Mouse (Mus musculus): ENCODE results near the gene Smim12. TPM values are rescaled to one million over a fixed set of nuclear protein-coding genes. Genes with fewer than 3 reads are reported as not detected.

Smim12 gene
- 10 to 100 TPM; 42.1 to 43.4 TPM for polyA plus RNA-seq (2017; shearing (Covaris generic))

DNA sequence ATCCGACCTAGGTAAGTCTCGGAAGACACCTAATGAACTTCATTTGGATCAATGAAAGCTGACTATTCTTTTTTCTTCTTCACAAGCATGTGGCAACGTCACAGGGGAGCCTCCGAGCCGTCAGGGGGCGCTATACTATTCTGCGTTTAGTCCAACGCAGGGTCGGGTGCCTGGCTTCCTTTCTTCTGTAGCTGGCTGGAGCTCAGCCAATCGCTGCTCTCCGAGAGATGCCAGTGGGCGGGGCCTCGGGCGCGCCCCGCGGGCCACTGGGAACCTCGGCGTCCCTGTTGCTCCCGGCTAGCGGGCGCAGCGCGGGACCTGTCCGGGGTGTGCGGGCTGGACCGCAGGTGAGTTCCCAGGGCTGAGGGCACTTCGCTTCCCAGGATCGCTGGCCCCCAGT is at the start of gene Smim12:
TSS of gene Smim12 (plus strand) at position 233 of the 400 bp plus-strand sequence.
- peak; percentile 98 for ATAC-seq

DNA sequence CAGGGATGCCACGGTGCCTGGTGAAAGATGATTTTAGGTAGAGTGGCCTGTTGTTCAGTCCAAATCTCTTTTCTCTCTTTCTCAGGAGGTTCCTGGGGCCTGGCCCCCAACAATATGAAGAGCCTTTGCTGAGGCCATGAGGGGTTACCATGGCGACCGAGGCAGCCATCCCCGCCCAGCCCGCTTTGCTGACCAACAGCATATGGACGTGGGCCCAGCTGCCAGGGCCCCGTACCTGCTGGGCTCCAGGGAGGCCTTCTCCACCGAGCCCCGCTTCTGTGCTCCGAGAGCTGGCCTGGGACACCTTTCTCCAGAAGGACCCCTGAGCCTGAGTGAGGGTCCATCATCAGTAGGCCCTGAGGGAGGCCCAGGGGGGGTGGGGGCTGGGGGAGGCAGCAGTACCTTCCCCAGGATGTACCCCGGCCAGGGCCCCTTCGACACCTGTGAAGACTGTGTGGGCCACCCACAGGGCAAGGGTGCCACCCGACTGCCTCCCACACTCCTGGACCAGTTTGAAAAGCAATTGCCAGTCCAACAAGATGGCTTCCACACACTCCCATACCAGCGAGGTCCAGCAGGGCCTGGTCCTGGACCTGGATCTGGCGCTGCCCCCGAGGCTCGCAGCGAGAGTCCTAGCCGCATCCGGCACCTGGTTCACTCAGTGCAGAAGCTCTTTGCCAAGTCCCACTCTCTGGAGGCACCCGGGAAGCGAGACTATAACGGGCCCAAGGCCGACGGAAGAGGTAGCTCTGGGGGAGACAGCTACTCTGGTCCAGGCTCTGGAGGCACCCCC is 48.9 kb upstream of the Smim12 start:
- ATAC-seq: no peak

DNA sequence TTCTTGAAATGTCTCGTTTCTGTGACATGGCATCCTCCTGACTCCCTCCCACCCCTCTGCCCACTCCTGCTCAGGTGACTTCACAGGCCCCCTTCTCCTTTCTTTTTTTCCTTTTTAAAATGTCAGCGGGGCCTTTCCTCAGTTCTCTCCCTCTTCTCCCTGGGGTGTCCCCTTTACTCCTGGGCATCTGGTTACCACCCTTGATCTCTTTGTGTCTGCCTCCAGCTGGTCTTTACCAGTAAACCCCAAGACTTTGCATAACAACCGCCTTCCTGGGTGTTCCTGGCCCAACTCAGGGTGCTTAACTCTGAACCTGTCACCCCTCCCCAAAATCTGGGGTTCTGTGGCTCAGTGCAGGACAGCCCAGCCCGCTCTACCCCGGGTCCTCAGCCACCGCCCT is 45.0 kb upstream of the Smim12 start:
- ATAC-seq: no peak

GRCm38 (mm10) chr4:127199406-127199805 is 44.2 kb upstream of the Smim12 start:
- ATAC-seq: no peak

GRCm38 (mm10) chr4:127200164-127200722 is 43.3 kb upstream of the Smim12 start:
- no peak for ATAC-seq

GRCm38 (mm10) chr4:127200769-127201617 is 42.6 kb upstream of the Smim12 start:
- ATAC-seq: no peak

DNA sequence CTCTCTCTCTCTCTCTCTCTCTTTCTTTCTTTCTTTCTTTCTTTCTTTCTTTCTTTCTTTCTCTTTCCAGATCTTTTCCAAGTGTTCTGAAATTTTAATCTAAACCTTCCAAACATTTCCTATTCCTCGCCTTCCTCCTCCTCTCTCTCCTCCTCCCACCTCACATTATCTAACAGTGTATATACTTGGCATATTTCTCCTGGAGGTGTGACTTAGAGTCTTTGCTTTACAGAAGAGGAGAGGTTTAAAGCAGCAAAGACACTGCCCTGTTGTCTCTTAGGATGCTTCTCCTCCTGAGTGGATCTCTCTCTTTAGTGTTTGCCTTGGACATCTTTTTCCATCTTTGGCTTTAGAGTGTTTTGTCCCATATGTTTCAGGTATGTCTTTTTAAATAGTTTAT is 40.5 kb upstream of the Smim12 start:
- ATAC-seq: no peak

DNA sequence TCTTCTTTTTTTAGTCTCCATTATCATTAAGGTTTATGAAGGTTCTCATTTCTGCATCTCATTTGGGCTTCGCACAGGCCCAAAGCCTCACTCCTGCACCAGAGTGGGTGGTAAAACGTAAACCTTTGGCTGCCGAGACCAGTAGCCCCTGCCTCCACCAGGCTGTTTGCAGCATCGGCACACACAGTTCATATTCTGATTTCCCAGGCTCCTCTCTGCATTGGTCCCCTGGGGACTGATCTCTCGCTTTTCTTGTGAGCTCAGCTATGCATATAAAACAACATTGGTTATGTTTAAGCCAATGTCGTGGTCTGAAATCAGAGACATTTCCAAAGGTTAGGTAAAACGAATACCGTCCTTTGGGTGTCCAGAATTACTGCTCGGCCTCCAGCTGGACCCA is 32.3 kb upstream of the Smim12 start:
- ATAC-seq: no peak

GRCm38 (mm10) chr4:127214510-127214909 is 29.1 kb upstream of the Smim12 start:
- no peak for ATAC-seq

GRCm38 (mm10) chr4:127215103-127215502 is 28.5 kb upstream of the Smim12 start:
- no peak for ATAC-seq

DNA sequence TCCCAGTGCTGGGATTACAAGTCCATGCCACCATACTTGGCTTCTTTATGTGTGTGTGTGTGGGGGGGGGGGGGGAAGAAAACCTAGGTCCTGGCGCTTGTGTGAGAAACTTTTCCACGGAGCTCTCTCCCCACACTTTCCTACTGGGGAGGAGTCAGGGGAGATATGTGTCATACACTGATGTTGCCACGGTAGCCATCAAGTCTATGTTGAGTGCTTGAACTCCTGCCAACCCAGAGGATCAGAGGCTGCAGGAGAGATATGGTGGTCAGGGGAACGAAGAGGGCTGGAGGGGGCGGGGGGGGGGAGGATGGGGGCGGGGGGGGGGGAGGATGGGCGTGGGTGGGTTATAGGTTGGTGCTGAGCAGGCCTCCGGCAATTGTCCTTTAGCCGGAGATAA is 27.8 kb upstream of the Smim12 start:
- ATAC-seq: no peak

GRCm38 (mm10) chr4:127216251-127216651 is 27.3 kb upstream of the Smim12 start:
- ATAC-seq: no peak

- ATAC-seq: no peak
Measured at GRCm38 (mm10) chr4:127217048-127217447, 26.5 kb upstream of the Smim12 start.

- no peak for ATAC-seq
Measured at GRCm38 (mm10) chr4:127223291-127223690, 20.3 kb upstream of the Smim12 start.

- ATAC-seq: no peak
Measured at GRCm38 (mm10) chr4:127223755-127224154, 19.8 kb upstream of the Smim12 start.

DNA sequence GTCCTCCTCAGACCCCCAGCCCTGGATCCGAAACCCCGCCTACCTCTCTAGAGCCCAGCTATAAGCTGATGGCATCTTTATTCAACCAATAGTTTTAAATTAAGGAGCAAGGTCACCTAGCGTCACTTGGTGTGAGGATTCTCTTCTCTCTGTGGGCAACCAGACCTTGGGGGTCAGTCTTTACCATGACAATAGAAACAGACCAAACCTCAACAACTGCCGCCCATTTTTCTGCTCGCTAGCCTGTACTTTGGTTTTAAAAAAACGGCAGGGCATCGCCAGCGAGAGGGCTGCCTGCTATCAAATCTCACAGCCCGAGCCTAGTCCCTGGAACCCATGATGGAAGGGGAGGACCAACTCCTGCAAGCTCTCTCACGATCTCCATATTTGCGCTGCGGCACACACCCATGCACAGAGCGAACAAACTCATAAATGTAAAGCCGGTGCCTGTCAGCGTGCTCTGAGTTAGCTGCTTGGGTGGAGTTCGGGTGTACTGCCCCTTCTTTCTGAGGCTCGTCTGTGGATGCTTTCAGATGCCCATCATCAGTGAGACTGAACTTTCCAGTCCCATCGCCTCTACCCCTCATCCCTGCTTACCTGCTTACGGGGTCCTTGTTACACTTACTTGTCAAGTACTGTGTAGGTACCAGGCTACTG is 19.0 kb upstream of the Smim12 start:
- no peak for ATAC-seq

DNA sequence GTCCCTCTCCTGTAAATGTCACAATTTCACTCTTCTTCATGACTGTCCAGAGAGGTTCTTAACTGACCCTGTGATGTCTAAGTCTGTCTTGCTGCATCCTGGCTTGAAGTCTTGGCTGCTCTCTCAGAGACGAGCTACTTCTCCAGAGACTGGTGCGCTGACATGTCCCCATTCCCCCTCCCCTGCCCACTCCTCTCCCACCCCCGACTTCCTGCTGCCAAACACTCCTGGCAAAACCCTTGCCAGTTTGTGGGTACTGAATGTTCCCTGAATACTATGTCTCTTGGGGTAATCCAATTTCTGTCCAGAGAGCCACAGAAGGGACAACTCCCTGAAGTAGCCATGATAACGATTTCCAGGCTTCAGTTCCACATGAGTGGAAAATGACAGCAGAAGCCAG is 17.5 kb upstream of the Smim12 start:
- no peak for ATAC-seq

GRCm38 (mm10) chr4:127227051-127227673 is 16.4 kb upstream of the Smim12 start:
- ATAC-seq: no peak

GRCm38 (mm10) chr4:127232028-127232427 is 11.6 kb upstream of the Smim12 start:
- ATAC-seq: no peak

- no peak for ATAC-seq
Measured at GRCm38 (mm10) chr4:127232551-127232950, 11.0 kb upstream of the Smim12 start.

- no peak for ATAC-seq
Measured at GRCm38 (mm10) chr4:127233416-127234125, 10.0 kb upstream of the Smim12 start.
